Mouse (Mus musculus) limb, embryonic 14.5 days (tissue): ENCODE results near the gene Cnot1. TPM values are rescaled to one million over a fixed set of nuclear protein-coding genes. Genes with fewer than 3 reads are reported as not detected.
"Not testable (repeated sequence)": the region's sequence is repeated elsewhere in the genome, so short reads cannot be mapped to it uniquely, and the experiment has no call there.

Source experiments
- ATAC-seq: fragments of 200-750 bp; cut with Nextera tagmentation; 2 replicates; pipeline ENCODE4 v1.8.0; 2017; ENCODE audit warnings: low read depth, moderate number of reproducible peaks, moderate TSS enrichment; ENCODE audit not compliant: low FRiP score
- DNase-seq: peaks from one replicate; pipeline ENCODE4 v3.0.0-alpha.2; 2015; ENCODE audit warnings: low spot score
- H3K27ac ChIP-seq: fragments of 300-500 bp; sonication (generic); replicated peaks from 2 replicates; pipeline ENCODE4 v1.5.1; 2014; ENCODE audit warnings: low read depth, mild to moderate bottlenecking, low read length, moderate library complexity, mixed read lengths
- H3K27me3 ChIP-seq: fragments of 300-500 bp; sonication (generic); 2 replicates; pipeline ENCODE4 v1.6.1; 2014; ENCODE audit warnings: low read length, mixed read lengths; ENCODE audit not compliant: control insufficient read depth, insufficient read depth
- H3K36me3 ChIP-seq: fragments of 300-500 bp; sonication (generic); 2 replicates; pipeline ENCODE4 v1.6.1; 2014; ENCODE audit warnings: mild to moderate bottlenecking, low read length, moderate library complexity, mixed read lengths; ENCODE audit not compliant: control insufficient read depth, insufficient read depth
- H3K4me1 ChIP-seq: fragments of 300-500 bp; sonication (generic); 2 replicates; pipeline ENCODE4 v1.6.1; 2014; ENCODE audit warnings: antibody characterized with exemption, low read length, mixed read lengths; ENCODE audit not compliant: control insufficient read depth, insufficient read depth
- H3K4me2 ChIP-seq: fragments of 300-500 bp; sonication (generic); replicated peaks from 2 replicates; pipeline ENCODE4 v1.6.1; 2014; ENCODE audit warnings: low read depth, mild to moderate bottlenecking, low read length, moderate library complexity; ENCODE audit not compliant: severe bottlenecking
- H3K4me3 ChIP-seq: fragments of 300-500 bp; sonication (generic); replicated peaks from 2 replicates; pipeline ENCODE4 v1.5.1; 2014; ENCODE audit warnings: low read length
- H3K9ac ChIP-seq: fragments of 300-500 bp; sonication (generic); 2 replicates; pipeline ENCODE4 v1.6.1; 2014; ENCODE audit warnings: mild to moderate bottlenecking, low read depth, low read length, moderate library complexity; ENCODE audit not compliant: severe bottlenecking
- H3K9me3 ChIP-seq: fragments of 300-500 bp; sonication (generic); 2 replicates; pipeline ENCODE4 v1.6.1; 2016; ENCODE audit warnings: low read length; ENCODE audit not compliant: control insufficient read depth
- POLR2A ChIP-seq: fragments of 200-500 bp; IDR thresholded peaks from 2 replicates; pipeline ENCODE4 v1.8.0; 2012; ENCODE audit warnings: inconsistent platforms, mild to moderate bottlenecking, moderate library complexity, borderline replicate concordance; ENCODE audit not compliant: insufficient read depth, insufficient read length; ENCODE audit errors: extremely low read depth
- WGBS: fragments of 180-500 bp; shearing (Covaris S2); extraction: QIAGEN DNeasy Blood & Tissue Kit; methylation state at CpG from one replicate; pipeline ENCODE4 v1.1.7; 2014; 5-methylcytosine and 5-hydroxymethylcytosine counted together
- polyA plus RNA-seq, 2 experiments: library from polyadenylated mRNA; depleted of rRNA in 1 of 2; stranded (reverse) in 1 of 2; unstranded in 1 of 2; fragments of >200 nt; fragmentation: Nextera tagmentation in 1 of 2; extraction: Ambion mirVana in 1 of 2; gene quantifications; 2 replicates each; pipeline versions ENCODE4 v1.2.1 to v1.2.3; 2012 to 2014

Cnot1 gene
- polyA plus RNA-seq, 2 experiments = 84.1 to 110 TPM

GRCm38 (mm10) chr8:95830144-95830543 lies 22.9 kb upstream of the Cnot1 start:
- Histone ChIP-seq H3K4me3 (no peak overlapping the region), H3K9ac (no peak overlapping the region), H3K4me1 (no peaks in the 10 kb centered on the region; the same call in 1 of the 2 replicates), H3K9me3 (no peaks in the 10 kb centered on the region), H3K27ac (no peak overlapping the region), H3K36me3 (no peaks in the 10 kb centered on the region), H3K27me3 (no peaks in the 10 kb centered on the region), H3K4me2 (no peak overlapping the region)
- TF ChIP-seq POLR2A = no peak
- 73% methylated on average over 3 of the region's 3 CpGs for WGBS
- no peak for ATAC-seq
- no peak for DNase-seq

- not testable (repeated sequence) for H3K4me3 ChIP-seq, H3K4me2 ChIP-seq, DNase-seq, H3K9me3 ChIP-seq, H3K27ac ChIP-seq, H3K36me3 ChIP-seq, H3K27me3 ChIP-seq, ATAC-seq, H3K9ac ChIP-seq, H3K4me1 ChIP-seq
- WGBS = 54% methylated on average over 25 of the region's 25 CpGs
These were observed 17.9 kb upstream of the Cnot1 start, which contains the start of gene Sap18b for GRCm38 (mm10) chr8:95825162-95825561. TSS of gene Sap18b (plus strand) at chr8:95825346.

- Histone ChIP-seq H3K4me2 (no peak overlapping the region), H3K4me1 (no peaks in the 10 kb centered on the region), H3K9me3 (no peaks in the 10 kb centered on the region), H3K4me3 (no peak overlapping the region), H3K9ac (no peak overlapping the region), H3K27ac (no peak overlapping the region), H3K27me3 (no peaks in the 10 kb centered on the region), H3K36me3 (no peaks in the 10 kb centered on the region)
- no peak for TF ChIP-seq POLR2A
- DNase-seq (no peak), ATAC-seq (no peak)
- 48% methylated on average over 3 of the region's 3 CpGs for WGBS
These were observed 15.4 kb upstream of the Cnot1 start for GRCm38 (mm10) chr8:95822699-95823098.

- WGBS = 82% methylated on average over 5 of the region's 5 CpGs
- DNase-seq = no peak
- H3K4me1 ChIP-seq = no peaks in the 10 kb centered on the region
- no peak overlapping the region for H3K4me3 ChIP-seq
- H3K27me3 ChIP-seq = no peaks in the 10 kb centered on the region
- H3K36me3 ChIP-seq = no peaks in the 10 kb centered on the region
- no peak overlapping the region for H3K4me2 ChIP-seq
- no peak for TF ChIP-seq POLR2A
- no peaks in the 10 kb centered on the region for H3K9me3 ChIP-seq
- no peak overlapping the region for H3K27ac ChIP-seq
- no peak overlapping the region for H3K9ac ChIP-seq
- no peak for ATAC-seq
These were observed 14.8 kb upstream of the Cnot1 start for GRCm38 (mm10) chr8:95822096-95822495.

GRCm38 (mm10) chr8:95821266-95821665 lies 14.0 kb upstream of the Cnot1 start:
- Histone ChIP-seq H3K4me1 (no peaks in the 10 kb centered on the region), H3K27me3 (no peaks in the 10 kb centered on the region), H3K9me3 (no peaks in the 10 kb centered on the region), H3K9ac (no peak overlapping the region), H3K4me2 (no peak overlapping the region), H3K27ac (no peak overlapping the region), H3K36me3 (no peaks in the 10 kb centered on the region), H3K4me3 (no peak overlapping the region)
- no peak for TF ChIP-seq POLR2A
- ATAC-seq (no peak), DNase-seq (no peak)
- WGBS = 86% methylated on average over 6 of the region's 6 CpGs

GRCm38 (mm10) chr8:95818211-95818610 lies 10.9 kb upstream of the Cnot1 start:
- no peak for TF ChIP-seq POLR2A
- 35% methylated on average over 1 of the region's 1 CpGs for WGBS
- DNase-seq (no peak), ATAC-seq (no peak)
- Histone ChIP-seq H3K4me3 (no peak overlapping the region), H3K4me2 (no peak overlapping the region), H3K27ac (no peak overlapping the region), H3K4me1 (no peaks in the 10 kb centered on the region), H3K27me3 (no peaks in the 10 kb centered on the region), H3K9me3 (no peaks in the 10 kb centered on the region), H3K36me3 (no peaks in the 10 kb centered on the region), H3K9ac (no peak overlapping the region)
